In genomic region chr1:193466306-193466705, GRCm38 (mm10) we compare ENCODE assay signal across 34 mouse cellular contexts.
"Had no signal": no experiment of that assay in that cellular context is flagged by ENCODE, and none has a peak within 500 bp of the region (broad histone marks: within the 10 kb centered on the region; RNA-seq: fewer than 3 reads in every experiment).

No protein-coding gene starts in this region.

- H3K27me3 ChIP-seq: heart, embryonic 12.5 days; heart, embryonic 13.5 days; heart, embryonic 15.5 days; hindbrain, embryonic 12.5 days; hindbrain, embryonic 13.5 days; hindbrain, embryonic 15.5 days; intestine, embryonic 15.5 days; kidney, embryonic 15.5 days had no signal

- H3K27ac ChIP-seq: heart, embryonic 13.5 days; heart, embryonic 15.5 days; hindbrain, embryonic 10.5 days; hindbrain, embryonic 12.5 days; hindbrain, embryonic 13.5 days; hindbrain, embryonic 14.5 days; hindbrain, embryonic 15.5 days; hindbrain, postnatal 0 days; intestine, embryonic 15.5 days; kidney, embryonic 15.5 days; kidney, postnatal 0 days; layer of hippocampus, adult 2 months; left cerebral cortex, adult 2 months had no signal

- H3K4me3 ChIP-seq: heart, embryonic 12.5 days; heart, embryonic 13.5 days; heart, embryonic 15.5 days; hindbrain, embryonic 10.5 days; hindbrain, embryonic 12.5 days; hindbrain, embryonic 13.5 days; hindbrain, embryonic 15.5 days; intestine, embryonic 15.5 days; kidney, embryonic 15.5 days; layer of hippocampus, adult 2 months; left cerebral cortex, adult 2 months had no signal

- DNase-seq: heart, postnatal 10 days; heart, postnatal 14 days; heart, postnatal 36 days; heart, postnatal 4 days; kidney, adult 11 months; kidney, adult 18-20 months; kidney, adult 2 months; kidney, adult 8-10 months; kidney, adult 9 months; kidney, postnatal 10 days; kidney, postnatal 14 days; kidney, postnatal 25 days; kidney, postnatal 36 days; kidney, postnatal 4 days; layer of hippocampus, adult 9-11 months; layer of hippocampus, postnatal 36 days had no signal

- H3K36me3 ChIP-seq: heart, embryonic 12.5 days; heart, embryonic 13.5 days; heart, embryonic 15.5 days; hindbrain, embryonic 10.5 days; hindbrain, embryonic 12.5 days; hindbrain, embryonic 13.5 days; hindbrain, embryonic 15.5 days; intestine, embryonic 15.5 days; kidney, embryonic 15.5 days had no signal

- H3K4me2 ChIP-seq: heart, embryonic 11.5 days; heart, embryonic 12.5 days; heart, embryonic 13.5 days; heart, embryonic 15.5 days; hindbrain, embryonic 12.5 days; hindbrain, embryonic 13.5 days; hindbrain, embryonic 14.5 days; hindbrain, embryonic 15.5 days; intestine, embryonic 15.5 days; kidney, embryonic 15.5 days had no signal

- ATAC-seq: hindbrain, postnatal 0 days; inflammation-experienced regulatory T-cells, adult 6 months; intestine, embryonic 15.5 days; intestine, embryonic 16.5 days; intestine, postnatal 0 days had no signal

- H3K4me1 ChIP-seq: heart, embryonic 12.5 days; heart, embryonic 13.5 days; heart, embryonic 15.5 days; hindbrain, embryonic 10.5 days; hindbrain, embryonic 12.5 days; hindbrain, embryonic 13.5 days; hindbrain, embryonic 15.5 days; intestine, embryonic 15.5 days; kidney, embryonic 15.5 days had no signal

- H3K9me3 ChIP-seq: heart, embryonic 15.5 days; hindbrain, embryonic 12.5 days; hindbrain, embryonic 15.5 days; intestine, embryonic 15.5 days; kidney, embryonic 15.5 days had no signal

- H3K9ac ChIP-seq: heart, embryonic 12.5 days; heart, embryonic 13.5 days; heart, embryonic 15.5 days; hindbrain, embryonic 12.5 days; hindbrain, embryonic 13.5 days; hindbrain, embryonic 14.5 days; hindbrain, embryonic 15.5 days; intestine, embryonic 15.5 days; kidney, embryonic 15.5 days had no signal
